Mouse (Mus musculus) inflammation-experienced regulatory T-cells, adult 6 months (primary cell): Measurements from ENCODE around the gene Far1. TPM values are rescaled to one million over a fixed set of nuclear protein-coding genes. Genes with fewer than 3 reads are reported as not detected.

ENCODE experiments used
- ATAC-seq: one replicate; pipeline ENCODE4 v1.8.0; 2017
- polyA plus RNA-seq, 3 experiments: library from polyadenylated mRNA; unstranded; fragments of 100-300 nt; shearing (Covaris generic); gene quantifications; one replicate each; pipeline ENCODE4 v1.2.1; 2017

Gene Far1
- polyA plus RNA-seq, 3 experiments from 2014 or later = 74.7 to 134 (median 82.4) TPM

DNA sequence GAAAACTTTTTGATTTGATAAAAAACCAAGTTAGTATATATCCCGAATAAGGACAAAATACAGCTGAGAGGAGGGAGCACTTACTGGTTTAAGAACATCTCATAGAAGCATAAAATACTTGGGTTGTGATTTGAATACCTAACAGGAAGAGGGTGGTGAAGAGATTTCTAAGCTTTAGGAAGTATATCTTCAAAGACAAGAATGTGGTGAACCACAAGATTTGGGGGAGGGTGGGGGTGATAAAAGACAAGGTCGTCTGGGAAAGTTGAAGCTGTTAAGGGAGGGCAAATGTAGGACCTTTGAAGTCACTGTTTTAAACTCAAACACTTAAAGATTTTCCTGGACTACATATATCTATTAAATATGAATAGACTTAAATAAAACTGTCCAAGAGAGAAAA lies 59.1 kb downstream of the Far1 start:
- peak; percentile 67 for ATAC-seq

GRCm38 (mm10) chr7:113582111-113582510 lies 68.5 kb downstream of the Far1 start:
- ATAC-seq = no peak

- ATAC-seq = no peak
These were observed 75.6 kb downstream of the Far1 start for GRCm38 (mm10) chr7:113589211-113589610.

- no peak for ATAC-seq
These were observed 76.7 kb downstream of the Far1 start for GRCm38 (mm10) chr7:113590330-113590729.

DNA sequence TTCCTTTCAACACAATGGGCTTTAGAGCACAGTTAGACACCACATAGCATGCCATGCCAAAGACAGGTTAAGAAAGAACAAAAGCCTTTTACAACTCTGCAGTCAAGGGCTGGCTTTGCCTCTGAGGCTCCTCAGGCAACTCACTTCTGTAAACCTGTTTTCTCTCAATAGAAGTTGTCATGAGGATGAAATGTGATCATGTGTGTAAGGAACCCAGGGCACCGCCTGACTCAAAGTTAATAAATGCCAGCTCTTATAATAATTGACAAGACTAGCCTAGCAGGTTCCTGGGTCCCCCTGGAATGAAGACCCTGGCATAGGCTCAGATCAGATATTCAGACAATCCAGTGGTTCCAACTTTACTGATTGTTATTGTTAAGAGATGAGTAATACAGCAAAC lies 77.5 kb downstream of the Far1 start:
- no peak for ATAC-seq

GRCm38 (mm10) chr7:113591557-113592354 lies 78.1 kb downstream of the Far1 start:
- ATAC-seq = no peak

DNA sequence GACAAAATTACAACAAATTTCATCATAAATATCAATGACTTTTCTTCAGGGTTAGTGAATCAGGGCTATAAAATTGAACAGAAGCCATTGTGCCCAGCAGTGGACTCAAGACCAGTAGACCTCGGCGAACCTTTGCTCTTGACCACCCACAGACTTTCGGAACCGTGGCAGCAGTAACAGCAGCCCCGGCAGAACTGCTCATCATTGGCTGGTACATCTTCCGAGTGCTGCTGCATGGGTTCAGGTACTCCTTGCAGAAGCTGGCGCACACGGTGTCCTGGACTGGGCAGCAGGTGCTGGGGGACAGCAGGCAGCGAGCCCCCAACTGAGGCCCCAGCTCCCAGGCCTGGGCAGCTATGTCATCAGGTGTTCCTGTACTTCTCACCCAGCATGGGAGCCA lies 79.1 kb downstream of the Far1 start:
- no peak for ATAC-seq

- peak; percentile 71 for ATAC-seq
These were observed 80.7 kb downstream of the Far1 start for GRCm38 (mm10) chr7:113594363-113594762.

- ATAC-seq = no peak
These were observed 83.6 kb downstream of the Far1 start for GRCm38 (mm10) chr7:113597231-113597630.

GRCm38 (mm10) chr7:113601803-113602202 lies 88.2 kb downstream of the Far1 start:
- no peak for ATAC-seq

DNA sequence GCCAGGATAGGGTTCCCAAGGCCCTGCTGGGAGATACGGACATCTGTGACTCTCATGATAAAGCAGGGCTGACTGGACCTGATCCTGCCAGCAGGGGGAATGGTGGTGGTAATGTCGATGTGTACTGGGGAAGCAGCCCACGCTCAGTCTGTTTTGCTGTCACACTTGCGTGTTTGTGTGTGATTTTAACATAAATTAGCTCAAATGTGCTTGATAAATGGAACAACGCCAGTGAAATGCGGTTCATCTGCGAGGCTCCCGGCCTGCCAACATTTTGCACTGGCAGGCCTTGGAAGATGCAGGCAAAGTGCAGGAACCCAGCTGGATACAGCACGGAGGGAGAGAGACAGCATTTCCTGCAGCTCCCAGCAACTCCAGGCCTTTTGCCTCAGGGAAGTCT lies 94.3 kb downstream of the Far1 start:
- ATAC-seq = no peak

DNA sequence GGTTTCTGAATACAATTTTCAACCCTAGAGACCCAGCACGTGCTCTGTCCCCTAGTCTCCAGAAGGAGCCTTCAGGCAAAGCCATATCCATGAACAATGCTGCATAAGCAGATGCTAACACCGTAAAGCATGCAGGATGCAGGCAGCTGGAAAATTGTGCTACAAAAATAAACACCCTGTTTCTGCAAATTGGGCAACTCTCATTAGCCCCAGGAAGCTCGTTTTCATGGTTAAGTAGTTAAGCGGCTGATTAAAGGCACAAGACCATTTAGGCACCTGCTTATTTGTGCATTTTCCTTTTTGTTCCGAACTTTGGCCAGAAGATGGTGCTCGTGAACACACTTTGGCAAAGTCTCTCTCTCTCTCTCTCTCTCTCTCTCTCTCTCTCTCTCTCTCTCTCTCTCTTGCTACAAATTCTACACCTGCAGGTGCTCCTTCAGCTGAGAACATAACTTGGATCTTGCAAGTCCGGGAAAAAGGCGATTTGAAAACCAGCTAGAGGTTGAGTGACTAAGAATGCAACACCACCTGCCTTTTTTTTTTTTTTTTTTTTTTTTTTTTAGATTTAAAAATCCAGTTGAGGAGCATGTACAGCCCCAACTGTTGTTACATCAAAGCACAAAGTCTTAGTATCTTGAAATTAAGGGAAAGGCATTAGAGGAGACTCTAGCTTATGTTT lies 95.5 kb downstream of the Far1 start:
- ATAC-seq = no peak

- no peak for ATAC-seq
These were observed 99.0 kb downstream of the Far1 start for GRCm38 (mm10) chr7:113612628-113613027.

GRCm38 (mm10) chr7:113614198-113614927 lies 100.7 kb downstream of the Far1 start:
- no peak for ATAC-seq

- no peak for ATAC-seq
These were observed 105.5 kb downstream of the Far1 start for GRCm38 (mm10) chr7:113619166-113619565.

DNA sequence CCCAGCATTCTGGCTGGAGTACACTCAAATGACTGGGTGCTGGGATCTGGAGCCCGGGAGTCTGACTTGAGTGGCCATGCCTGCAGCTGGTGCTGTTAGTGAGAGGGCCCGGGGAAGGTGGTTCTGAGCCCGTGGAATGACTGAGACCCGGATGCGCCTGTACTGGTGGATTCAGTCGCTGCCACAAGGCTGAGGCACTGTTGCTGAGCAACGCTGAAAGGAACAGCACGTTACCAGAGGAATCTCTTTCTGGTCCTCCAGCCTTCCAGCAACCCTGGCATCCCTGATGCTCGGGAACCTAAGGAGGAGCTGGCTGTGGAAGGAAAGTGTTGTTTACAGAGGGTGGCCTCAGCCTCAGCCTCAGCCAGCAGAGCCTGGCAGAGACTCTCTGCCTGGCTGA lies 106.1 kb downstream of the Far1 start:
- ATAC-seq = no peak

Other genes with a start within 250 kb of the Far1 start
- 10 to 100 TPM in 2 of 3 experiments, 1 to 10 TPM in 1; 9.5 to 16.7 (median 11.5) TPM for gene Btbd10, start 144.4 kb upstream of the Far1 start, polyA plus RNA-seq
- gene Pth, start 125.3 kb upstream of the Far1 start, polyA plus RNA-seq = not detected